Mouse (Mus musculus) bone marrow, adult 2 months (tissue): ENCODE measurements at regions not wholly inside any gene's neighbourhood (a gene's known extent, or its start where the extent isn't known, plus 50 kb on each side); places are given as distances from the start of the nearest gene placed in this dataset.

Source experiments
- CTCF ChIP-seq: fragments of 200-500 bp; IDR thresholded peaks from 2 replicates; pipeline ENCODE4 v1.5.1; 2011; ENCODE audit warnings: low read length, control low read depth; ENCODE audit not compliant: control insufficient read depth, insufficient read depth
- POLR2A ChIP-seq: fragments of 200-500 bp; IDR thresholded peaks from 2 replicates; pipeline ENCODE4 v1.6.1; 2011; ENCODE audit warnings: low read depth, mild to moderate bottlenecking, control low read depth, low read length, borderline replicate concordance; ENCODE audit not compliant: control insufficient read depth

DNA sequence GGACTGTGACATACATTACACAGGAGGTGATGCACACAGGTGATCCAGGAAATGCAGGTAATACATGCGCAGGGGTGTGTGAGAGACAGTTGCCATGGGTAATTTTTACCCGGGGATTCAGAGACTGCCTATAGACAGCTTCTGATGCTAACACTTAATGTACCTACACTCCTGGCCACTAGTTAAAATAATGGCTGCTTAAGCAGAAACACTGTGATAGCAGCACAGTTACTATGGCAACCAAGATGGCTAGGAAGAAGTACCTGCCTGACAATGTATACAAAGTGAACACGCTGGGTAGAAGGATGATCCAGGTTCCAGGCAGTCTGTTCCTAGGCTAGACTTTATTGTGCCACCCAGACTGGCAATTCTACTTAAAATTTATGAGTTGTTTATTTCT lies 88.3 kb upstream of the Prkg2 start:
- TF ChIP-seq POLR2A (no peak), CTCF (no peak)
